Mouse (Mus musculus) midbrain, embryonic 13.5 days (tissue): Measurements from ENCODE around the gene Gm42791. TPM values are rescaled to one million over a fixed set of nuclear protein-coding genes. Genes with fewer than 3 reads are reported as not detected.

ENCODE experiments used
- ATAC-seq: fragments of 200-750 bp; cut with Nextera tagmentation; 2 replicates; pipeline ENCODE4 v1.8.0; 2017; ENCODE audit warnings: mild to moderate bottlenecking, moderate TSS enrichment, moderate library complexity
- H3K27ac ChIP-seq: fragments of 300-500 bp; sonication (generic); 2 replicates; pipeline ENCODE4 v1.5.1; 2015; ENCODE audit warnings: inconsistent platforms, mild to moderate bottlenecking, moderate library complexity
- H3K27me3 ChIP-seq: fragments of 300-500 bp; sonication (generic); 2 replicates; pipeline ENCODE4 v1.6.1; 2015; ENCODE audit warnings: mild to moderate bottlenecking, inconsistent platforms
- H3K36me3 ChIP-seq: fragments of 300-500 bp; sonication (generic); 2 replicates; pipeline ENCODE4 v1.6.1; 2015; ENCODE audit warnings: mild to moderate bottlenecking, inconsistent platforms
- H3K4me1 ChIP-seq: fragments of 300-500 bp; sonication (generic); replicated peaks from 2 replicates; pipeline ENCODE4 v1.6.1; 2015; ENCODE audit warnings: inconsistent platforms
- H3K4me2 ChIP-seq: fragments of 300-500 bp; sonication (generic); replicated peaks from 2 replicates; pipeline ENCODE4 v1.6.1; 2015; ENCODE audit warnings: moderate library complexity, mild to moderate bottlenecking, inconsistent platforms
- H3K4me3 ChIP-seq: fragments of 300-500 bp; sonication (generic); replicated peaks from 2 replicates; pipeline ENCODE4 v1.5.1; 2015; ENCODE audit warnings: mild to moderate bottlenecking, inconsistent platforms
- H3K9ac ChIP-seq: fragments of 300-500 bp; sonication (generic); replicated peaks from 2 replicates; pipeline ENCODE4 v1.6.1; 2015; ENCODE audit warnings: mild to moderate bottlenecking, inconsistent platforms
- H3K9me3 ChIP-seq: fragments of 300-500 bp; sonication (generic); 2 replicates; pipeline ENCODE4 v1.6.1; 2016; ENCODE audit warnings: mild to moderate bottlenecking, inconsistent platforms
- WGBS: fragments of 180-500 bp; shearing (Covaris S2); methylation state at CpG from one replicate; pipeline ENCODE4 v1.1.7; 2015; 5-methylcytosine and 5-hydroxymethylcytosine counted together
- polyA plus RNA-seq: library from polyadenylated mRNA; unstranded; fragments of >200 nt; fragmentation: Nextera tagmentation; extraction: Ambion mirVana; gene quantifications from 2 replicates; pipeline ENCODE4 v1.2.1, GENCODE M21; 2015

Gm42791 gene
- polyA plus RNA-seq: 2.0 and 3.6 TPM in 2 replicates

- no peaks in the 10 kb centered on the region; the same call in 1 of the 2 replicates for H3K9me3 ChIP-seq
- peak within 1 kb of the TSS; percentile 71 for H3K9ac ChIP-seq
- peak within 1 kb of the TSS; percentile 72 for H3K4me2 ChIP-seq
- peak within 1 kb of the TSS; percentile 55 for H3K4me3 ChIP-seq
- H3K27ac ChIP-seq: peak within 1 kb of the TSS; percentile 93
- ATAC-seq: peak; percentile 91
- H3K4me1 ChIP-seq: peaks cover 22% of the 10 kb centered on the region
- 1% methylated on average over 33 of the region's 33 CpGs for WGBS
- no peaks in the 10 kb centered on the region for H3K27me3 ChIP-seq
- H3K36me3 ChIP-seq: no peaks in the 10 kb centered on the region
These were observed at the start of gene Gm42791 for GRCm38 (mm10) chr5:148994706-148995414. Gm42791 (minus strand) TSS chr5:148995147.

- H3K9me3 ChIP-seq: no peaks in the 10 kb centered on the region
- WGBS: 86% methylated on average over 4 of the region's 4 CpGs
- H3K9ac ChIP-seq: no peak overlapping the region
- no peak overlapping the region for H3K4me3 ChIP-seq
- peaks cover 21% of the 10 kb centered on the region for H3K36me3 ChIP-seq
- H3K27ac ChIP-seq: no peak overlapping the region
- H3K4me2 ChIP-seq: no peak overlapping the region
- no peaks in the 10 kb centered on the region for H3K27me3 ChIP-seq
- no peak for ATAC-seq
- H3K4me1 ChIP-seq: 0 out of 2 replicates have a peak, but pooled peaks cover 3% of the 10 kb centered on the region
These were observed 49.1 kb upstream of the Gm42791 start for GRCm38 (mm10) chr5:149044067-149044466.

- H3K9me3 ChIP-seq: no peaks in the 10 kb centered on the region
- H3K27me3 ChIP-seq: no peaks in the 10 kb centered on the region
- ATAC-seq: no peak
- H3K9ac ChIP-seq: no peak overlapping the region
- no peak overlapping the region for H3K27ac ChIP-seq
- H3K4me1 ChIP-seq: no peaks in the 10 kb centered on the region
- no peak overlapping the region for H3K4me3 ChIP-seq
- 87% methylated on average over 6 of the region's 6 CpGs for WGBS
- H3K4me2 ChIP-seq: no peak overlapping the region
- peaks cover 21% of the 10 kb centered on the region for H3K36me3 ChIP-seq
These were observed 48.3 kb upstream of the Gm42791 start for GRCm38 (mm10) chr5:149043240-149043639.

- 89% methylated on average over 5 of the region's 5 CpGs for WGBS
- H3K4me2 ChIP-seq: no peak overlapping the region
- no peak overlapping the region for H3K9ac ChIP-seq
- H3K36me3 ChIP-seq: no peaks in the 10 kb centered on the region
- no peak overlapping the region for H3K4me3 ChIP-seq
- H3K4me1 ChIP-seq: no peaks in the 10 kb centered on the region
- no peak for ATAC-seq
- H3K9me3 ChIP-seq: no peaks in the 10 kb centered on the region
- H3K27me3 ChIP-seq: no peaks in the 10 kb centered on the region
- H3K27ac ChIP-seq: no peak overlapping the region
These were observed 44.9 kb upstream of the Gm42791 start for GRCm38 (mm10) chr5:149039825-149040224.

- no peaks in the 10 kb centered on the region for H3K36me3 ChIP-seq
- H3K27me3 ChIP-seq: no peaks in the 10 kb centered on the region
- no peaks in the 10 kb centered on the region for H3K4me1 ChIP-seq
- 22% methylated on average over 10 of the region's 10 CpGs for WGBS
- H3K9me3 ChIP-seq: no peaks in the 10 kb centered on the region
- H3K27ac ChIP-seq: no peak overlapping the region
- no peak overlapping the region for H3K9ac ChIP-seq
- ATAC-seq: no peak
- no peak overlapping the region for H3K4me3 ChIP-seq
- H3K4me2 ChIP-seq: no peak overlapping the region
These were observed 42.8 kb upstream of the Gm42791 start for GRCm38 (mm10) chr5:149037729-149038128.

GRCm38 (mm10) chr5:149036920-149037319 is 42.0 kb upstream of the Gm42791 start:
- no peaks in the 10 kb centered on the region for H3K9me3 ChIP-seq
- no peak overlapping the region for H3K27ac ChIP-seq
- H3K36me3 ChIP-seq: no peaks in the 10 kb centered on the region
- 93% methylated on average over 3 of the region's 3 CpGs for WGBS
- no peak for ATAC-seq
- no peak overlapping the region for H3K4me3 ChIP-seq
- H3K9ac ChIP-seq: no peak overlapping the region
- H3K4me2 ChIP-seq: no peak overlapping the region
- H3K27me3 ChIP-seq: no peaks in the 10 kb centered on the region
- H3K4me1 ChIP-seq: no peaks in the 10 kb centered on the region; the same call in 1 of the 2 replicates

- no peaks in the 10 kb centered on the region for H3K9me3 ChIP-seq
- no peak overlapping the region for H3K9ac ChIP-seq
- WGBS: 95% methylated on average over 4 of the region's 4 CpGs
- H3K4me3 ChIP-seq: no peak overlapping the region
- H3K36me3 ChIP-seq: no peaks in the 10 kb centered on the region
- ATAC-seq: no peak
- no peaks in the 10 kb centered on the region for H3K27me3 ChIP-seq
- no peak overlapping the region for H3K27ac ChIP-seq
- peaks cover 18% of the 10 kb centered on the region for H3K4me1 ChIP-seq
- H3K4me2 ChIP-seq: no peak overlapping the region
These were observed 37.5 kb upstream of the Gm42791 start for GRCm38 (mm10) chr5:149032438-149032837.

- Histone ChIP-seq H3K4me1 (peaks cover 18% of the 10 kb centered on the region), H3K4me3 (peak overlapping the region; percentile 34), H3K27ac (peak overlapping the region; percentile 87), H3K9ac (peak overlapping the region; percentile 74), H3K9me3 (no peaks in the 10 kb centered on the region), H3K27me3 (no peaks in the 10 kb centered on the region), H3K4me2 (peak overlapping the region; percentile 63), H3K36me3 (no peaks in the 10 kb centered on the region)
- peak; percentile 92 for ATAC-seq
- WGBS: 3% methylated on average over 30 of the region's 30 CpGs
These were observed 36.3 kb upstream of the Gm42791 start for GRCm38 (mm10) chr5:149031199-149031750.

GRCm38 (mm10) chr5:149030103-149030502 is 35.2 kb upstream of the Gm42791 start:
- no peak overlapping the region for H3K4me2 ChIP-seq
- 48% methylated on average over 2 of the region's 2 CpGs for WGBS
- H3K36me3 ChIP-seq: no peaks in the 10 kb centered on the region
- H3K27me3 ChIP-seq: no peaks in the 10 kb centered on the region
- no peak overlapping the region for H3K9ac ChIP-seq
- H3K9me3 ChIP-seq: no peaks in the 10 kb centered on the region
- H3K4me3 ChIP-seq: no peak overlapping the region
- peaks cover 18% of the 10 kb centered on the region for H3K4me1 ChIP-seq
- ATAC-seq: no peak
- H3K27ac ChIP-seq: no peak overlapping the region

GRCm38 (mm10) chr5:149028394-149028793 is 33.4 kb upstream of the Gm42791 start:
- Histone ChIP-seq H3K9me3 (no peaks in the 10 kb centered on the region), H3K27me3 (no peaks in the 10 kb centered on the region), H3K4me3 (no peak overlapping the region), H3K4me1 (peaks cover 18% of the 10 kb centered on the region), H3K36me3 (no peaks in the 10 kb centered on the region), H3K9ac (no peak overlapping the region), H3K27ac (no peak overlapping the region), H3K4me2 (no peak overlapping the region)
- ATAC-seq: no peak
- WGBS: 84% methylated on average over 5 of the region's 5 CpGs

- 76% methylated on average over 8 of the region's 8 CpGs for WGBS
- no peaks in the 10 kb centered on the region for H3K36me3 ChIP-seq
- no peak overlapping the region for H3K27ac ChIP-seq
- H3K9ac ChIP-seq: no peak overlapping the region
- H3K4me2 ChIP-seq: no peak overlapping the region
- ATAC-seq: no peak
- H3K4me1 ChIP-seq: peaks cover 18% of the 10 kb centered on the region
- no peaks in the 10 kb centered on the region for H3K9me3 ChIP-seq
- H3K4me3 ChIP-seq: no peak overlapping the region
- H3K27me3 ChIP-seq: no peaks in the 10 kb centered on the region
These were observed 32.4 kb upstream of the Gm42791 start for GRCm38 (mm10) chr5:149027389-149027788.

- Histone ChIP-seq H3K9me3 (no peaks in the 10 kb centered on the region), H3K4me2 (no peak overlapping the region; the same call in 1 of the 2 replicates), H3K36me3 (no peaks in the 10 kb centered on the region), H3K4me1 (peaks cover 3% of the 10 kb centered on the region), H3K27ac (no peak overlapping the region), H3K4me3 (no peak overlapping the region), H3K9ac (no peak overlapping the region), H3K27me3 (peaks cover 10% of the 10 kb centered on the region; the same call in 1 of the 2 replicates)
- 65% methylated on average over 7 of the region's 7 CpGs for WGBS
- no peak for ATAC-seq
These were observed 26.2 kb upstream of the Gm42791 start for GRCm38 (mm10) chr5:149021120-149021519.
